12 mouse cellular contexts compared by ENCODE assay signal in the genomic region with DNA sequence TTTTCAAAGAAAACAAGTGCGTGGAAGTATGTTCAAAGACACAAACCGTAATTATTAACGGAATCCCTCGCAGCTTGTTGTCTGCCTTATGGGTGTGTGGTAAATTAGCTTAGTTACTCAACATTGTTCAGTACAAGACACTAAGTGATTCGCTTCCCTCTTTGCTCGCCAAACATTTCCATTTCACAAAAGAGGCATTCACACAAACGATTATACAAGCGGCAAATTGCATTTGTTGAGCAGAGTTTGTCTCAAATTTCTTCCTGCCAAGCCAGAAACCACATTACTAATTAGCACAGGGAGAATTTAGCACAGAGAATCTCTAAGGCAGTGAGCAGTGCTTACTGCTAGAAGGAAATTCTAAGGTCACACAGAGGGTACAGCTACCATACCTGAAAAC.
"Had no signal": no experiment of that assay in that cellular context is flagged by ENCODE, and none has a peak within 500 bp of the region (broad histone marks: within the 10 kb centered on the region; RNA-seq: fewer than 3 reads in every experiment).

No protein-coding gene starts in this region.

- H3K9ac ChIP-seq: kidney, embryonic 15.5 days; liver, embryonic 13.5 days had no signal

- H3K4me2 ChIP-seq: kidney, embryonic 15.5 days; liver, embryonic 13.5 days; midbrain, embryonic 11.5 days had no signal

- H3K4me3 ChIP-seq: kidney, embryonic 15.5 days; left cerebral cortex, adult 2 months; liver, embryonic 13.5 days had no signal

- H3K27ac ChIP-seq: kidney, embryonic 15.5 days; left cerebral cortex, adult 2 months; liver, embryonic 13.5 days had no signal

- H3K9me3 ChIP-seq: kidney, embryonic 15.5 days; liver, embryonic 13.5 days had no signal

- H3K36me3 ChIP-seq: kidney, embryonic 15.5 days; liver, embryonic 13.5 days had no signal

- H3K27me3 ChIP-seq: kidney, embryonic 15.5 days; liver, embryonic 13.5 days had no signal

- DNase-seq: kidney, postnatal 10 days; kidney, postnatal 36 days; layer of hippocampus, postnatal 36 days; liver, embryonic 13.5 days; lung, adult 2 months; lung, postnatal 14 days; lung, postnatal 4 days; midbrain, embryonic 14.5 days; thymus, postnatal 25 days had no signal
